Mouse (Mus musculus) lung, postnatal 0 days (tissue): Measurements from ENCODE around the gene 1700019A02Rik. TPM values are rescaled to one million over a fixed set of nuclear protein-coding genes. Genes with fewer than 3 reads are reported as not detected.
A peak's percentile ranks its signal among the peaks of the same experiment; 100 is the strongest.

Source experiments
- ATAC-seq: fragments of 200-750 bp; cut with Nextera tagmentation; 2 replicates; pipeline ENCODE4 v1.8.0; 2017; ENCODE audit warnings: moderate library complexity
- DNase-seq: peaks from one replicate; pipeline ENCODE4 v3.0.0-alpha.2; 2016; ENCODE audit warnings: low spot score
- H3K27ac ChIP-seq: fragments of 300-500 bp; sonication (generic); 2 replicates; pipeline ENCODE4 v1.5.1; 2014; ENCODE audit warnings: antibody characterized with exemption, mild to moderate bottlenecking, low read length, mixed read lengths
- H3K27me3 ChIP-seq: fragments of 300-500 bp; sonication (generic); replicated peaks from 2 replicates; pipeline ENCODE4 v1.6.1; 2014; ENCODE audit warnings: low read length, mixed read lengths; ENCODE audit not compliant: insufficient read depth
- H3K36me3 ChIP-seq: fragments of 300-500 bp; sonication (generic); 2 replicates; pipeline ENCODE4 v1.6.1; 2014; ENCODE audit warnings: low read length, mixed read lengths; ENCODE audit not compliant: insufficient read depth
- H3K4me1 ChIP-seq: fragments of 300-500 bp; sonication (generic); 2 replicates; pipeline ENCODE4 v1.6.1; 2014; ENCODE audit warnings: antibody characterized with exemption, low read depth, low read length, mixed read lengths; ENCODE audit not compliant: insufficient read depth
- H3K4me2 ChIP-seq: fragments of 300-500 bp; sonication (generic); replicated peaks from 2 replicates; pipeline ENCODE4 v1.6.1; 2014; ENCODE audit warnings: low read depth, mild to moderate bottlenecking, low read length, moderate library complexity, mixed read lengths
- H3K4me3 ChIP-seq: fragments of 300-500 bp; sonication (generic); 2 replicates; pipeline ENCODE4 v1.5.1; 2014; ENCODE audit warnings: low read depth, low read length
- H3K9ac ChIP-seq: fragments of 300-500 bp; sonication (generic); replicated peaks from 2 replicates; pipeline ENCODE4 v1.6.1; 2014; ENCODE audit warnings: low read depth, mild to moderate bottlenecking
- H3K9me3 ChIP-seq: fragments of 300-500 bp; sonication (generic); 2 replicates; pipeline ENCODE4 v1.6.1; 2016; ENCODE audit warnings: low read length, mixed read lengths
- CTCF ChIP-seq: IDR thresholded peaks from 2 replicates; pipeline ENCODE4 v1.5.1; 2016; ENCODE audit warnings: antibody characterized with exemption, mild to moderate bottlenecking
- EP300 ChIP-seq: IDR thresholded peaks from 2 replicates; pipeline ENCODE4 v1.6.1; 2016; ENCODE audit warnings: antibody characterized with exemption, mild to moderate bottlenecking, control low read depth
- WGBS: fragments of 180-500 bp; shearing (Covaris S2); extraction: QIAGEN DNeasy Blood & Tissue Kit; methylation state at CpG from one replicate; pipeline ENCODE4 v1.1.7; 2014; 5-methylcytosine and 5-hydroxymethylcytosine counted together
- polyA plus RNA-seq: library from polyadenylated mRNA; unstranded; fragments of >200 nt; fragmentation: Nextera tagmentation; extraction: Ambion mirVana; gene quantifications from 2 replicates; pipeline ENCODE4 v1.2.1, GENCODE M21; 2015

The 1700019A02Rik gene
- polyA plus RNA-seq, 1 experiment from 2014 or later, result not detected

GRCm38 (mm10) chr1:53194536-53194935 lies 7.1 kb upstream of the 1700019A02Rik start:
- Histone ChIP-seq H3K9me3 (no peaks in the 10 kb centered on the region), H3K4me1 (no peaks in the 10 kb centered on the region), H3K27ac (no peak overlapping the region), H3K4me3 (no peak overlapping the region), H3K9ac (no peak overlapping the region), H3K27me3 (no peaks in the 10 kb centered on the region), H3K4me2 (no peak overlapping the region), H3K36me3 (no peaks in the 10 kb centered on the region)
- TF ChIP-seq EP300 (no peak), CTCF (no peak)
- ATAC-seq, result no peak
- 67% methylated on average over 3 of the region's 3 CpGs for WGBS
- DNase-seq, result no peak

GRCm38 (mm10) chr1:53191234-53191633 lies 3.8 kb upstream of the 1700019A02Rik start:
- H3K36me3 ChIP-seq, result no peaks in the 10 kb centered on the region
- no peak overlapping the region for H3K4me3 ChIP-seq
- DNase-seq, result no peak
- no peaks in the 10 kb centered on the region for H3K9me3 ChIP-seq
- H3K4me1 ChIP-seq, result no peaks in the 10 kb centered on the region
- H3K9ac ChIP-seq, result no peak overlapping the region
- no peak overlapping the region for H3K27ac ChIP-seq
- WGBS, result 79% methylated on average over 3 of the region's 3 CpGs
- no peak for ATAC-seq
- TF ChIP-seq EP300 (no peak), CTCF (no peak)
- H3K27me3 ChIP-seq, result no peaks in the 10 kb centered on the region
- no peak overlapping the region for H3K4me2 ChIP-seq

- 51% methylated on average over 3 of the region's 3 CpGs for WGBS
- Histone ChIP-seq H3K4me1 (no peaks in the 10 kb centered on the region), H3K9me3 (no peaks in the 10 kb centered on the region), H3K4me3 (no peak overlapping the region), H3K36me3 (no peaks in the 10 kb centered on the region), H3K27ac (no peak overlapping the region), H3K27me3 (no peaks in the 10 kb centered on the region), H3K9ac (no peak overlapping the region), H3K4me2 (no peak overlapping the region)
- TF ChIP-seq CTCF (no peak), EP300 (no peak)
- ATAC-seq, result no peak
- peak; percentile 6 for DNase-seq
These were observed 2.2 kb upstream of the 1700019A02Rik start for GRCm38 (mm10) chr1:53189620-53190019.

GRCm38 (mm10) chr1:53186301-53186700 lies 1.1 kb downstream of the 1700019A02Rik start:
- H3K27ac ChIP-seq, result no peak overlapping the region
- TF ChIP-seq EP300 (no peak), CTCF (no peak)
- WGBS, result 89% methylated on average over 3 of the region's 3 CpGs
- no peak for DNase-seq
- H3K4me3 ChIP-seq, result no peak overlapping the region
- ATAC-seq, result no peak
- no peak overlapping the region for H3K9ac ChIP-seq
- no peaks in the 10 kb centered on the region for H3K4me1 ChIP-seq
- no peaks in the 10 kb centered on the region for H3K36me3 ChIP-seq
- H3K4me2 ChIP-seq, result no peak overlapping the region
- H3K9me3 ChIP-seq, result no peaks in the 10 kb centered on the region
- no peaks in the 10 kb centered on the region for H3K27me3 ChIP-seq

GRCm38 (mm10) chr1:53157715-53158114 lies 29.7 kb downstream of the 1700019A02Rik start:
- no peaks in the 10 kb centered on the region for H3K36me3 ChIP-seq
- H3K4me1 ChIP-seq, result no peaks in the 10 kb centered on the region
- TF ChIP-seq EP300 (no peak), CTCF (no peak)
- no peak overlapping the region for H3K27ac ChIP-seq
- no peak overlapping the region for H3K4me2 ChIP-seq
- no peaks in the 10 kb centered on the region for H3K9me3 ChIP-seq
- 65% methylated on average over 6 of the region's 6 CpGs for WGBS
- no peak overlapping the region for H3K9ac ChIP-seq
- no peaks in the 10 kb centered on the region for H3K27me3 ChIP-seq
- ATAC-seq (no peak), DNase-seq (no peak)
- no peak overlapping the region for H3K4me3 ChIP-seq

- TF ChIP-seq CTCF (no peak), EP300 (no peak)
- no peaks in the 10 kb centered on the region for H3K36me3 ChIP-seq
- no peaks in the 10 kb centered on the region for H3K9me3 ChIP-seq
- DNase-seq (no peak), ATAC-seq (no peak)
- H3K4me2 ChIP-seq, result no peak overlapping the region
- no peak overlapping the region for H3K27ac ChIP-seq
- WGBS, result 23% methylated on average over 2 of the region's 2 CpGs
- no peak overlapping the region for H3K4me3 ChIP-seq
- no peaks in the 10 kb centered on the region for H3K27me3 ChIP-seq
- no peaks in the 10 kb centered on the region for H3K4me1 ChIP-seq
- H3K9ac ChIP-seq, result no peak overlapping the region
These were observed 64.4 kb downstream of the 1700019A02Rik start for GRCm38 (mm10) chr1:53123066-53123465.

GRCm38 (mm10) chr1:53110561-53110960 lies 76.9 kb downstream of the 1700019A02Rik start:
- H3K27ac ChIP-seq, result no peak overlapping the region
- WGBS, result 48% methylated on average over 1 of the region's 1 CpGs

More at GRCm38 (mm10) chr1:53110561-53110960, 76.9 kb downstream of the 1700019A02Rik start:
- no peak overlapping the region for H3K9ac ChIP-seq
- TF ChIP-seq CTCF (no peak), EP300 (no peak)
- H3K4me3 ChIP-seq, result no peak overlapping the region
- ATAC-seq (no peak), DNase-seq (no peak)
- H3K4me2 ChIP-seq, result no peak overlapping the region
- H3K4me1 ChIP-seq, result no peaks in the 10 kb centered on the region
- H3K36me3 ChIP-seq, result no peaks in the 10 kb centered on the region
- no peaks in the 10 kb centered on the region for H3K9me3 ChIP-seq
- no peaks in the 10 kb centered on the region for H3K27me3 ChIP-seq

Other genes starting within 250 kb of the 1700019A02Rik start
- gene 1700019D03Rik, start 167.5 kb downstream of the 1700019A02Rik start, polyA plus RNA-seq, result 2.7 TPM in 2 replicates
- not detected in 2 replicates for gene Mstn, start 126.0 kb downstream of the 1700019A02Rik start, polyA plus RNA-seq
- 2.5 and 3.9 TPM in 2 replicates for gene Pms1, start 109.4 kb upstream of the 1700019A02Rik start, polyA plus RNA-seq
- gene Ormdl1, start 109.5 kb upstream of the 1700019A02Rik start, polyA plus RNA-seq, result 24.6 and 28.1 TPM in 2 replicates
- gene Gm28778, start 109.5 kb upstream of the 1700019A02Rik start, polyA plus RNA-seq, result not detected in 2 replicates
- gene Osgepl1, start 126.0 kb upstream of the 1700019A02Rik start, polyA plus RNA-seq, result 13.0 and 16.5 TPM in 2 replicates
- gene Asdurf, start 165.0 kb upstream of the 1700019A02Rik start, polyA plus RNA-seq, result 5.7 and 10.5 TPM in 2 replicates
- gene Gm28551, start 165.0 kb upstream of the 1700019A02Rik start, polyA plus RNA-seq, result 0.30 and 0.45 TPM in 2 replicates
- 30.4 and 36.1 TPM in 2 replicates for gene Asnsd1, start 165.1 kb upstream of the 1700019A02Rik start, polyA plus RNA-seq